ENCODE assay signal across 8 mouse cellular contexts in genomic region chr4:129247381-129248242, GRCm38 (mm10). TPM values are rescaled to one million over a fixed set of nuclear protein-coding genes. Genes with fewer than 3 reads are reported as not detected.
DNase-seq lines count a peak whose midpoint lies in the region; ATAC-seq lines count a peak whose summit lies in the region.

No protein-coding gene starts in this region.

- H3K4me1 ChIP-seq in erythroblast, embryonic 14.5 days (ENCODE audit: control insufficient read depth): peaks cover 38% of the 10 kb centered on the region
- H3K4me1 ChIP-seq in hindbrain, embryonic 15.5 days (replicated peaks): peaks cover 35% of the 10 kb centered on the region
- H3K4me1 ChIP-seq in lung, embryonic 15.5 days: peaks cover 61% of the 10 kb centered on the region

- H3K27ac ChIP-seq in hindbrain, embryonic 15.5 days (replicated peaks): no peak overlapping the region
- no peak overlapping the region for H3K27ac ChIP-seq in lung, embryonic 15.5 days

- peaks cover 3% of the 10 kb centered on the region; the same call in 1 of the 2 replicates for H3K9me3 ChIP-seq in erythroblast, embryonic 14.5 days (ENCODE audit: control insufficient read depth, low read length)
- no peaks in the 10 kb centered on the region for H3K9me3 ChIP-seq in hindbrain, embryonic 15.5 days
- no peaks in the 10 kb centered on the region for H3K9me3 ChIP-seq in lung, embryonic 15.5 days

- no peak for ATAC-seq in erythroblast, adult 5-6 weeks (replicated peaks; ENCODE audit: low FRiP score, poor library complexity, severe bottlenecking)
- ATAC-seq in hindbrain, embryonic 15.5 days (ENCODE audit: low FRiP score, low read depth): no peak; the same call in 1 of the 2 replicates
- ATAC-seq in lung, embryonic 15.5 days (ENCODE audit: borderline replicate concordance, extremely low read depth, low FRiP score, low TSS enrichment): no peak
- ATAC-seq in granulocyte monocyte progenitor cell, adult 5-6 weeks (replicated peaks; ENCODE audit: poor library complexity, severe bottlenecking): no peak

- H3K9ac ChIP-seq in hindbrain, embryonic 15.5 days: peak overlapping the region; percentile 44
- peak overlapping the region; percentile 48 for H3K9ac ChIP-seq in lung, embryonic 15.5 days

- H3K4me2 ChIP-seq in hindbrain, embryonic 15.5 days: peak overlapping the region; percentile 99
- H3K4me2 ChIP-seq in lung, embryonic 15.5 days: peak overlapping the region; percentile 90

- H3K36me3 ChIP-seq in erythroblast, embryonic 14.5 days (ENCODE audit: control insufficient read depth): no peaks in the 10 kb centered on the region
- H3K36me3 ChIP-seq in hindbrain, embryonic 15.5 days: no peaks in the 10 kb centered on the region
- H3K36me3 ChIP-seq in lung, embryonic 15.5 days: no peaks in the 10 kb centered on the region

- peak overlapping the region; percentile 65 for H3K4me3 ChIP-seq in erythroblast, embryonic 14.5 days (replicated peaks)
- H3K4me3 ChIP-seq in hindbrain, embryonic 15.5 days: peak overlapping the region; percentile 42
- H3K4me3 ChIP-seq in lung, embryonic 15.5 days: peak overlapping the region; percentile 48

- H3K27me3 ChIP-seq in erythroblast, embryonic 14.5 days (ENCODE audit: control insufficient read depth): peaks cover 84% of the 10 kb centered on the region
- H3K27me3 ChIP-seq in hindbrain, embryonic 15.5 days: peaks cover 49% of the 10 kb centered on the region
- H3K27me3 ChIP-seq in lung, embryonic 15.5 days: peaks cover 48% of the 10 kb centered on the region

- peak; percentile 32 for DNase-seq in NIH3T3 (ENCODE audit: low read depth)
- DNase-seq in testis, postnatal 14 days (ENCODE audit: low spot score): peak; percentile 39
- no peak for DNase-seq in urinary bladder, adult 18-20 months (ENCODE audit: low spot score in 2 of 2)

- WGBS in hindbrain, embryonic 15.5 days: 11% methylated on average over 24 of the region's 24 CpGs
- WGBS in lung, embryonic 15.5 days: 10% methylated on average over 24 of the region's 24 CpGs

RNA-seq across cellular contexts. Expression of gene C77080, which starts 13.6 kb away (rescaled TPM):
- 0.09 and 0.12 TPM in 2 replicates for polyA plus RNA-seq in erythroblast, embryonic 14.5 days (2012)
- not detected in 2 replicates for total RNA-seq in erythroblast, adult 5-6 weeks (2015; ENCODE audit: low replicate concordance)
- total RNA-seq in erythroblast, adult 5-6 weeks (2017; ENCODE audit: low replicate concordance): not detected in 2 replicates
- 8.3 and 9.5 TPM in 2 replicates for polyA plus RNA-seq in hindbrain, embryonic 15.5 days (2015; fragmentation: Nextera tagmentation; extraction: Ambion mirVana)
- 5.2 and 6.8 TPM in 2 replicates for polyA plus RNA-seq in lung, embryonic 15.5 days (2015; fragmentation: Nextera tagmentation; extraction: Ambion mirVana)
- total RNA-seq in granulocyte monocyte progenitor cell, adult 5-6 weeks (2014; fragmentation: Nextera tagmentation): 0.32 and 0.88 TPM in 2 replicates
- 0.05 TPM in 1 of 2 replicates, not detected in the other for total RNA-seq in granulocyte monocyte progenitor cell, adult 5-6 weeks (2017)

RNA-seq across cellular contexts. Expression of gene Sync, which starts 39.8 kb away (rescaled TPM):
- polyA plus RNA-seq in erythroblast, embryonic 14.5 days (2012): not detected in 2 replicates
- total RNA-seq in erythroblast, adult 5-6 weeks (2015; ENCODE audit: low replicate concordance): not detected in 2 replicates
- total RNA-seq in erythroblast, adult 5-6 weeks (2017; ENCODE audit: low replicate concordance): 0.56 TPM in 1 of 2 replicates, not detected in the other
- 1.5 and 1.6 TPM in 2 replicates for polyA plus RNA-seq in hindbrain, embryonic 15.5 days (2015; fragmentation: Nextera tagmentation; extraction: Ambion mirVana)
- 0.54 and 0.71 TPM in 2 replicates for polyA plus RNA-seq in lung, embryonic 15.5 days (2015; fragmentation: Nextera tagmentation; extraction: Ambion mirVana)
- total RNA-seq in granulocyte monocyte progenitor cell, adult 5-6 weeks (2014; fragmentation: Nextera tagmentation): not detected in 2 replicates
- total RNA-seq in granulocyte monocyte progenitor cell, adult 5-6 weeks (2017): not detected in 2 replicates

RNA-seq across cellular contexts. Expression of gene Yars, which starts 58.1 kb away (rescaled TPM):
- 2.7 and 3.1 TPM in 2 replicates for polyA plus RNA-seq in erythroblast, embryonic 14.5 days (2012)
- total RNA-seq in erythroblast, adult 5-6 weeks (2015; ENCODE audit: low replicate concordance): 4.2 and 11.3 TPM in 2 replicates
- total RNA-seq in erythroblast, adult 5-6 weeks (2017; ENCODE audit: low replicate concordance): 10.7 and 34.0 TPM in 2 replicates
- polyA plus RNA-seq in hindbrain, embryonic 15.5 days (2015; fragmentation: Nextera tagmentation; extraction: Ambion mirVana): 102 and 111 TPM in 2 replicates
- polyA plus RNA-seq in lung, embryonic 15.5 days (2015; fragmentation: Nextera tagmentation; extraction: Ambion mirVana): 66.4 and 69.8 TPM in 2 replicates
- total RNA-seq in granulocyte monocyte progenitor cell, adult 5-6 weeks (2014; fragmentation: Nextera tagmentation): 42.7 and 44.3 TPM in 2 replicates
- total RNA-seq in granulocyte monocyte progenitor cell, adult 5-6 weeks (2017): 56.7 and 64.5 TPM in 2 replicates

RNA-seq across cellular contexts. Expression of gene S100pbp, which starts 58.1 kb away (rescaled TPM):
- polyA plus RNA-seq in erythroblast, embryonic 14.5 days (2012): 0.07 and 0.19 TPM in 2 replicates
- 12.7 and 13.6 TPM in 2 replicates for total RNA-seq in erythroblast, adult 5-6 weeks (2015; ENCODE audit: low replicate concordance)
- 7.5 and 8.7 TPM in 2 replicates for total RNA-seq in erythroblast, adult 5-6 weeks (2017; ENCODE audit: low replicate concordance)
- polyA plus RNA-seq in hindbrain, embryonic 15.5 days (2015; fragmentation: Nextera tagmentation; extraction: Ambion mirVana): 19.6 and 20.5 TPM in 2 replicates
- polyA plus RNA-seq in lung, embryonic 15.5 days (2015; fragmentation: Nextera tagmentation; extraction: Ambion mirVana): 13.5 and 14.4 TPM in 2 replicates
- total RNA-seq in granulocyte monocyte progenitor cell, adult 5-6 weeks (2014; fragmentation: Nextera tagmentation): 20.8 and 30.0 TPM in 2 replicates
- total RNA-seq in granulocyte monocyte progenitor cell, adult 5-6 weeks (2017): 14.8 and 18.3 TPM in 2 replicates

Comparison
In these comparisons a context has a peak if more than half of its experiments do, and no peak if none do; other contexts are left out.
1. DNase-seq: peak in NIH3T3 (single experiment) and testis, postnatal 14 days (single experiment); none in urinary bladder, adult 18-20 months (0 of 2).
2. RNA of gene Yars, which starts 58.1 kb away (polyA plus RNA-seq): 102 to 111 TPM in hindbrain, embryonic 15.5 days and 66.4 to 69.8 TPM in lung, embryonic 15.5 days; 2.7 to 3.1 TPM in erythroblast, embryonic 14.5 days; every median in the first group is over 10 times any median in the second.
3. Peak in every context shown above with its lines, with median percentiles within 50 percentile points of each other: H3K4me3 ChIP-seq.